Mouse (Mus musculus): ENCODE results near the gene Tpm3. TPM values are rescaled to one million over a fixed set of nuclear protein-coding genes. Genes with fewer than 3 reads are reported as not detected.

Gene Tpm3
- total and polyA plus RNA-seq, 3 experiments: 205 to 274 (median 273) TPM

DNA sequence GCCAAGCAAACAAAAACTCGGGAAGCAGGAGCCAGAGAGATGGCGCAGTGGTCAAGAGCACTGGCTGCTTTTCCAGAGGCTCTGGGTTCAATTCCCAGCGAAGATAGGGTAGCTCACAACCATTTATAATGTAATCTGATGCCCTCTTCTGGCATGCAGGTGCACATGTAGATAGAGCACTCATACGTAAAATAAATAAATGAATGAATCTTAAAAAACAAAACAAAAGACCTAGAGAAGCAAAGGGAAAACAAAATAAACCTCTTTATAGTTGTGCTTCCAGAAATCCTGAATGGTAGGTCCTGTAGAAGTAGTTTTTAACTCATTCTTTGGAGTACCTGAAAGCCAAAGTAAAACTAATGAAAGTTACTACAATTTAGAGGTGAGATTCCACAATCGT lies 5.8 kb downstream of the Tpm3 start (continued):
- no peak for TF ChIP-seq EP300 (IDR thresholded peaks at IDR 0.05; ENCODE audit: low read depth in 1 of 2, low read length in 2 of 2)
- TF ChIP-seq ETS1 (IDR thresholded peaks at IDR 0.05; ENCODE audit: low read depth, low read length): no peak
- no peak for TF ChIP-seq ZKSCAN1 (IDR thresholded peaks at IDR 0.05; ENCODE audit: low read depth, low read length)
- no peak; the same call in 1 of the 2 replicates for TF ChIP-seq ZNF384 (IDR thresholded peaks at IDR 0.05; ENCODE audit: low read depth, low read length)
- no peak for TF ChIP-seq ZMIZ1 (IDR thresholded peaks at IDR 0.05; ENCODE audit: low read depth, low read length)
- TF ChIP-seq ELF1 (IDR thresholded peaks at IDR 0.05; ENCODE audit: low read depth, low read length): 0 out of 2 replicates have a peak, but pooled peaks have one; percentile 26
- TF ChIP-seq E2F4 (IDR thresholded peaks at IDR 0.05; ENCODE audit: borderline replicate concordance, low read depth, low read length): no peak
- no peak for TF ChIP-seq POLR2AphosphoS2 (IDR thresholded peaks at IDR 0.05; ENCODE audit: low read length)
- TF ChIP-seq SMC3 (IDR thresholded peaks at IDR 0.05; ENCODE audit: low read depth, low read length): no peak
- no peak for TF ChIP-seq UBTF (IDR thresholded peaks at IDR 0.05; ENCODE audit: borderline replicate concordance, insufficient read depth, low read depth, low read length)
- no peak for TF ChIP-seq MYB (IDR thresholded peaks at IDR 0.05; ENCODE audit: low read depth, low read length)
- TF ChIP-seq CHD1 (IDR thresholded peaks at IDR 0.05; ENCODE audit: low read depth, low read length): no peak
- no peak for TF ChIP-seq HCFC1 (IDR thresholded peaks at IDR 0.05; ENCODE audit: low read depth, low read length)
- peak; percentile 18 for TF ChIP-seq RAD21 (IDR thresholded peaks at IDR 0.05; ENCODE audit: low read depth, low read length)
- peak; percentile 47; the same call in 1 of the 2 replicates for TF ChIP-seq ZC3H11A (IDR thresholded peaks at IDR 0.05; ENCODE audit: low read depth, low read length)
- TF ChIP-seq MEF2A (IDR thresholded peaks at IDR 0.05; ENCODE audit: extremely low read depth, insufficient replicate concordance, low read depth, low read length, poor library complexity, severe bottlenecking): no peak
- no peak for TF ChIP-seq MYC (IDR thresholded peaks at IDR 0.05; ENCODE audit: low read depth, low read length)
- TF ChIP-seq TAL1 (IDR thresholded peaks at IDR 0.05; ENCODE audit: low read length): peak; percentile 39; the same call in 1 of the 2 replicates
- no peak for TF ChIP-seq MAX (IDR thresholded peaks at IDR 0.05; ENCODE audit: low read length)
- TF ChIP-seq MAFK (IDR thresholded peaks at IDR 0.05; ENCODE audit: borderline replicate concordance, low read depth, low read length): no peak
- TF ChIP-seq BHLHE40 (IDR thresholded peaks at IDR 0.05; ENCODE audit: borderline replicate concordance, low read depth, low read length): no peak
- 0 out of 2 replicates have a peak, but pooled peaks have one; percentile 8 for TF ChIP-seq GABPA (IDR thresholded peaks at IDR 0.05; ENCODE audit: low read depth, low read length)
- no peak for TF ChIP-seq NELFE (IDR thresholded peaks at IDR 0.05; ENCODE audit: low read depth, low read length)
- TF ChIP-seq MAZ (IDR thresholded peaks at IDR 0.05; ENCODE audit: low read depth, low read length): no peak
